8 mouse cellular contexts compared by ENCODE assay signal in the genomic region with DNA sequence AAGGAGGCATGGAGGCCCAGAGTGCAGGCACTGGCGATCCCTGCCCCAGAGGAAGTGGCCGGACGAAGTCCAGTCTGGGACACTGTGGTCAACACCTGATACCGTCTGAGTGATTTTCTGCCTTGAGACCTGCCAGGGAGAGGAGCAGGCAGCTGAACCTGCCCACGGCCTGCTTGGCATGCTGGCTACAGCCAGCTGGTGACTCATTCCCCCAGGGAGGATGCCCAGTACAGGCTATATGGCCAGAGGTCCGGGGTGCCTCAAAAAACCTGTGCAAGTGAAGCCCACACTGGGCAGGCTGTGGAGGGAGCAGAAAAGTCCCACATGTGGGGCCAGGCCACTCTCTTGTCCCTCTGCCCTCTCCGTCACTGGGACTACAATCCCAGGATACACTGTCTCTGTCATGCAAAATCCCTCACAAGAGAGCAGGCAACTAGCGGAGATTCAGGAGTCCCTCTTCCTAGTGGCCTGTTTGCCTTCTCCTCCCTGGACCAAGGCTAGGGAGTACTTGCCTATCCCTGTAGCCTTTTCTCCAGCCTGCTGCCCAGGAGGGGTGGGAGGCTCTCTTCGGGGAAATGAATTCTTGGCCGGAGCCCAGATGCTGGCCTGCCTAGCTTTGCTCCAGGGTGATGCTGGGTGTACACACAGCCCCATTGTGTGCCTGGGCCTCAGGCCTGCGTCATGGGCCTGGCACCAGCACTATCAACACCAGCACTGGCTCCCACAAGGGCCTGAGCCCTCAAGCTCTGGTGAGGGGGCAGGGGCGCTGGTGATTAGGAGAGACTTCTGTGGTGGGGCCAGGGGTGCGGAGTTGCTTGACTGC. TPM values are rescaled to one million over a fixed set of nuclear protein-coding genes. Genes with fewer than 3 reads are reported as not detected.
DNase-seq lines count a peak whose midpoint lies in the region; ATAC-seq and TF ChIP-seq lines count a peak whose summit lies in the region.

No protein-coding gene starts in this region.

- peak overlapping the region; percentile 69 for H3K27ac ChIP-seq in cerebellum, adult 2 months (ENCODE audit: insufficient read depth, low read length)
- H3K27ac ChIP-seq in hindbrain, embryonic 16.5 days (ENCODE audit: low read depth, low read length): peak overlapping the region; percentile 69
- peak overlapping the region; percentile 12; the same call in 1 of the 2 replicates for H3K27ac ChIP-seq in stomach, embryonic 14.5 days (ENCODE audit: low read length)

- H3K4me2 ChIP-seq in hindbrain, embryonic 16.5 days (ENCODE audit: low read length): no peak overlapping the region
- H3K4me2 ChIP-seq in stomach, embryonic 14.5 days (replicated peaks; ENCODE audit: low read depth, low read length): no peak overlapping the region

- peak; percentile 94 for DNase-seq in MN1 (ENCODE audit: low spot score)
- DNase-seq in cerebellum, adult 2 months: peak; percentile 68 to 76
- DNase-seq in gastrocnemius, adult 18-20 months (ENCODE audit: low spot score): peak; percentile 89
- peak; percentile 84 to 85 for DNase-seq in layer of hippocampus, postnatal 36 days
- peak; percentile 79 for DNase-seq in lung, postnatal 25 days (ENCODE audit: low spot score)

- ATAC-seq in hindbrain, embryonic 16.5 days: peak; percentile 94
- peak; percentile 60; the same call in 1 of the 2 replicates for ATAC-seq in stomach, embryonic 14.5 days (ENCODE audit: insufficient number of reproducible peaks, insufficient read depth, low FRiP score, low read depth)
- no peak for ATAC-seq in activated CD4-positive, CD25-positive, alpha-beta regulatory T cell, adult 4 months

- no peaks in the 10 kb centered on the region for H3K36me3 ChIP-seq in hindbrain, embryonic 16.5 days (ENCODE audit: control insufficient read depth, insufficient read depth, low read length)
- H3K36me3 ChIP-seq in stomach, embryonic 14.5 days (ENCODE audit: control insufficient read depth, insufficient read depth, low read length): no peaks in the 10 kb centered on the region

- no peak for TF ChIP-seq POLR2A in cerebellum, adult 2 months (IDR thresholded peaks at IDR 0.05; ENCODE audit: borderline replicate concordance, insufficient read depth, low read length)

- no peaks in the 10 kb centered on the region for H3K27me3 ChIP-seq in cerebellum, adult 2 months (ENCODE audit: control insufficient read depth, insufficient read depth, low read length)
- no peaks in the 10 kb centered on the region for H3K27me3 ChIP-seq in hindbrain, embryonic 16.5 days (replicated peaks; ENCODE audit: control insufficient read depth, insufficient read depth, low read length)
- H3K27me3 ChIP-seq in stomach, embryonic 14.5 days (ENCODE audit: control insufficient read depth, insufficient read depth, low read length): no peaks in the 10 kb centered on the region

- peaks cover 48% of the 10 kb centered on the region for H3K4me1 ChIP-seq in cerebellum, adult 2 months (ENCODE audit: control insufficient read depth, insufficient read depth, low read length)
- H3K4me1 ChIP-seq in hindbrain, embryonic 16.5 days (ENCODE audit: control insufficient read depth, insufficient read depth, low read depth, low read length): peaks cover 11% of the 10 kb centered on the region
- H3K4me1 ChIP-seq in stomach, embryonic 14.5 days (ENCODE audit: control insufficient read depth, insufficient read depth, low read length): peaks cover 12% of the 10 kb centered on the region

- H3K9ac ChIP-seq in hindbrain, embryonic 16.5 days (ENCODE audit: low read depth, low read length): 0 out of 2 replicates have a peak overlapping the region, but pooled peaks have one; percentile 23
- H3K9ac ChIP-seq in stomach, embryonic 14.5 days (replicated peaks; ENCODE audit: low read depth, low read length): no peak overlapping the region

- 21% methylated on average over 13 of the region's 13 CpGs for WGBS in cerebellum, adult 2 months
- WGBS in hindbrain, embryonic 16.5 days: 64% methylated on average over 13 of the region's 13 CpGs
- 71% methylated on average over 13 of the region's 13 CpGs for WGBS in stomach, embryonic 14.5 days

- H3K9me3 ChIP-seq in hindbrain, embryonic 16.5 days (ENCODE audit: control insufficient read depth, low read length): no peaks in the 10 kb centered on the region
- H3K9me3 ChIP-seq in stomach, embryonic 14.5 days (ENCODE audit: control insufficient read depth, low read depth, low read length): no peaks in the 10 kb centered on the region

- TF ChIP-seq CTCF in cerebellum, adult 2 months (IDR thresholded peaks at IDR 0.05; ENCODE audit: borderline replicate concordance, insufficient read depth, low read depth, low read length): no peak

- H3K4me3 ChIP-seq in cerebellum, adult 2 months (replicated peaks; ENCODE audit: insufficient read depth, low read depth, low read length): no peak overlapping the region
- no peak overlapping the region for H3K4me3 ChIP-seq in hindbrain, embryonic 16.5 days (ENCODE audit: low read length)
- H3K4me3 ChIP-seq in stomach, embryonic 14.5 days (ENCODE audit: low read depth, low read length): no peak overlapping the region

RNA-seq across cellular contexts. Expression of a gene that starts 25.9 kb away (rescaled TPM):
- 26.4 and 27.5 TPM in 2 replicates for polyA plus RNA-seq in cerebellum, adult 2 months (2012; rRNA removed)
- total RNA-seq in gastrocnemius, adult 18-20 months (2021): 100 to 1,000 TPM in 1 of 2 experiments, 10 to 100 TPM in 1; 93.6 to 108 TPM
- polyA plus RNA-seq in hindbrain, embryonic 16.5 days (2015; fragmentation: Nextera tagmentation; extraction: Ambion mirVana): 4.6 and 4.7 TPM in 2 replicates
- total RNA-seq in layer of hippocampus, postnatal 36 days (2021): 10 to 100 TPM; 11.5 to 13.9 TPM
- 5.1 and 6.0 TPM in 2 replicates for polyA plus RNA-seq in stomach, embryonic 14.5 days (2014; fragmentation: Nextera tagmentation; extraction: Ambion mirVana)
- polyA plus RNA-seq in activated CD4-positive, CD25-positive, alpha-beta regulatory T cell, adult 4 months (2017; shearing (Covaris generic)): 10 to 100 TPM in 1 of 2 experiments, 1 to 10 TPM in 1; 8.7 to 14.9 TPM

RNA-seq across cellular contexts. Expression of a gene that starts 36.1 kb away (rescaled TPM):
- 0.13 and 0.31 TPM in 2 replicates for polyA plus RNA-seq in cerebellum, adult 2 months (2012; rRNA removed)
- not detected for total RNA-seq in gastrocnemius, adult 18-20 months (2021)
- polyA plus RNA-seq in hindbrain, embryonic 16.5 days (2015; fragmentation: Nextera tagmentation; extraction: Ambion mirVana): 0.11 TPM in 1 of 2 replicates, not detected in the other
- not detected for total RNA-seq in layer of hippocampus, postnatal 36 days (2021)
- polyA plus RNA-seq in stomach, embryonic 14.5 days (2014; fragmentation: Nextera tagmentation; extraction: Ambion mirVana): 36.4 and 43.8 TPM in 2 replicates
- not detected for polyA plus RNA-seq in activated CD4-positive, CD25-positive, alpha-beta regulatory T cell, adult 4 months (2017; shearing (Covaris generic))

Comparison
In these comparisons a context has a peak if more than half of its experiments do, and no peak if none do; other contexts are left out.
1. H3K27ac ChIP-seq: peak in every context shown above with its lines; median percentile 69 in cerebellum, adult 2 months; 69 in hindbrain, embryonic 16.5 days; 12 in stomach, embryonic 14.5 days.
2. RNA of a gene that starts 36.1 kb away (polyA plus RNA-seq): 36.4 to 43.8 TPM in stomach, embryonic 14.5 days; 0.13 to 0.31 TPM in cerebellum, adult 2 months, 0.11 TPM in hindbrain, embryonic 16.5 days and not detected in activated CD4-positive, CD25-positive, alpha-beta regulatory T cell, adult 4 months; every median in the first group is over 10 times any median in the second.
3. Peak in every context shown above with its lines, with median percentiles within 50 percentile points of each other: DNase-seq.